Mouse (Mus musculus): ENCODE measurements at regions not wholly inside any gene's neighbourhood (a gene's known extent, or its start where the extent isn't known, plus 50 kb on each side); places are given as distances from the start of the nearest gene placed in this dataset.
A peak's percentile ranks its signal among the peaks of the same experiment; 100 is the strongest.

DNA sequence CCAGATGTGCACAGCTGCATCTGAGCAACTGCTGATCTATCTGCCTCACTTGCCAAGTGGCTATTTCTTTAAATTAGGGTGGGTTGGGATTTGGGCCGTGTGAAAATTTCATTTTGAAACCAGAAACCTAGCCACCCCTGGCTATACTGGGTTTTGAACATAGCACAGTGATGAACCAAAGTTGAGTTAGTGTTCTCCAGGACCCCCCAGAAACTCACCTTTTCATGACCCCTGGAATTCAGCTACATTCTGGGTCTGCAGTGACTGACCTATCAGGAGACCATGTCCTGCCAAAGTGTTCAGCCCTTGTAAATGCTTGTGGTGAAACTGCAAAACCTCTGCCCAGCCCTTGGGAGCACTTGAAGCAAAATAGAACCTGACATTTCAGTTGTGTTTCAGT is 371.4 kb downstream of the Osr1 start:
- ATAC-seq, result no peak
- Histone ChIP-seq H3K27ac (ENCODE audit: low read depth, low read length) (no peak overlapping the region), H3K27me3 (replicated peaks; ENCODE audit: control insufficient read depth, insufficient read depth, low read length) (no peaks in the 10 kb centered on the region), H3K4me1 (replicated peaks; ENCODE audit: control insufficient read depth, insufficient read depth, low read length) (no peaks in the 10 kb centered on the region), H3K9me3 (ENCODE audit: control insufficient read depth) (no peaks in the 10 kb centered on the region), H3K36me3 (ENCODE audit: control insufficient read depth, insufficient read depth) (no peaks in the 10 kb centered on the region), H3K4me3 (ENCODE audit: low read depth, low read length) (no peak overlapping the region), H3K4me2 (replicated peaks; ENCODE audit: low read depth) (no peak overlapping the region), H3K9ac (ENCODE audit: low read depth, low read length) (no peak overlapping the region)
- TF ChIP-seq CTCF (IDR thresholded peaks at IDR 0.05; ENCODE audit: low read depth), result no peak
- 66% methylated on average over 1 of the region's 1 CpGs for WGBS

DNA sequence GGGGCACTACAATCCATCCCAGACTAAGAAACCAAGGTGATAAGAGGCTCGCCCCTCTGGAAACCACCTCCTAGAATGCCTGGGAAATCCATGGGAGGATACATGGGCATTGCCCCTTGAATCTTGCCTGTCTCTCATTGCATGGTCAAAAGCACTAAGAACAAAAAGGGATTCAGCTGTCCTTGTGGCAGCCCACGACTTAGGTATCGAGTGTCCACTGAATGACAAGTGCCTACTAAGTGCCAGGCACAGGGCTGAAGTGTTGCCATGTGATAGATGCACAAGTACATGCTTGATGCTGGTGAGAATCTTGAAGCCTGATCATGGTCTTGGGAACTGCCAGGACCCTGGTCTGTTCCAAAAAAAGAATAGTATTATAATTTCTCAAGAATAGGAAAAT is 371.9 kb downstream of the Osr1 start:
- no peaks in the 10 kb centered on the region for H3K4me1 ChIP-seq (replicated peaks; ENCODE audit: control insufficient read depth, insufficient read depth, low read length)
- ATAC-seq, result no peak
- no peak overlapping the region for H3K27ac ChIP-seq (ENCODE audit: low read depth, low read length)
- no peak overlapping the region for H3K9ac ChIP-seq (ENCODE audit: low read depth, low read length)
- H3K9me3 ChIP-seq (ENCODE audit: control insufficient read depth), result no peaks in the 10 kb centered on the region
- H3K36me3 ChIP-seq (ENCODE audit: control insufficient read depth, insufficient read depth), result no peaks in the 10 kb centered on the region
- TF ChIP-seq CTCF (IDR thresholded peaks at IDR 0.05; ENCODE audit: low read depth), result no peak
- H3K4me2 ChIP-seq (replicated peaks; ENCODE audit: low read depth), result no peak overlapping the region
- H3K4me3 ChIP-seq (ENCODE audit: low read depth, low read length), result no peak overlapping the region
- no peaks in the 10 kb centered on the region for H3K27me3 ChIP-seq (replicated peaks; ENCODE audit: control insufficient read depth, insufficient read depth, low read length)
- 96% methylated on average over 3 of the region's 3 CpGs for WGBS

DNA sequence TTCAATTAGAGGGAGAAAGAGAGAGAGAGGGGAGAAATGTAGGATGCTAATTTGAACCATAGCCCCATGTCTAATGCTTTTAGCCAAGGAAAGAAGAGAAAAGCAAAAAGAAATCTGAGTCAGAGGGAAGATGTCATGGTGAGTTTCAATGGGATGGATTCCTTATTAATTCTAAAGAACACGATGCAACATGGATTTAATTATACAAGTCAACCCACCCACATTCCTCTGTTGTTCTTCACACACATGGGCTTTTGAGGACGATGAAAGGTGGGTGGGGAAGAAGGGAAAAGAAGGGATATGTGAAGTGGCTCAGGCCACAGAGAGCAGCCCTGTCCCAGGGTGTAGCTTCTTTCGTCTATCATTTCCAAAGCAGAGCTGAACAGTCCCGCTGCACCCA is 378.9 kb downstream of the Osr1 start:
- Histone ChIP-seq H3K4me1 (replicated peaks; ENCODE audit: control insufficient read depth, insufficient read depth, low read length) (no peaks in the 10 kb centered on the region), H3K9ac (ENCODE audit: low read depth, low read length) (no peak overlapping the region), H3K36me3 (ENCODE audit: control insufficient read depth, insufficient read depth) (no peaks in the 10 kb centered on the region), H3K4me3 (ENCODE audit: low read depth, low read length) (no peak overlapping the region), H3K4me2 (replicated peaks; ENCODE audit: low read depth) (no peak overlapping the region), H3K27me3 (replicated peaks; ENCODE audit: control insufficient read depth, insufficient read depth, low read length) (no peaks in the 10 kb centered on the region), H3K27ac (ENCODE audit: low read depth, low read length) (no peak overlapping the region), H3K9me3 (ENCODE audit: control insufficient read depth) (no peaks in the 10 kb centered on the region)
- 81% methylated on average over 4 of the region's 4 CpGs for WGBS
- ATAC-seq, result no peak
- no peak for TF ChIP-seq CTCF (IDR thresholded peaks at IDR 0.05; ENCODE audit: low read depth)

DNA sequence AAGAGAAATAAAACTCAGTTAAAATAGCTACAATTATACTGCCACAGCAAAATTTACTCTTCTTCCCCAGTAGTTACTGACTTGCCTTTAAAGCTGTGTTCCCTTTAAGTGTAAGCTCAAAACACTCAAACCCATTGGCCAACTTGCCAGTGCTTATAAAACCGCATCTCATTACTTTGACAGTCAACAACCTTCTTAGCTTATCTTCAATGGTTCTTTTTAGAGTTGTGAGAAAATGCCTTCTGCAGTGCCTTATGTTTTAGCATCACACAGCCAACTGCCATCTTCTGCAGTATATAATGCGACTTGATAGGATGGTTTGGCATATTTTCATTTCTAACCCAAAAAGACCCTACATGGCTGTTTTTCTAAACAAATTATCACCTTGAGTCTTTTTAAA is 382.5 kb downstream of the Osr1 start:
- 90% methylated on average over 2 of the region's 2 CpGs for WGBS

DNA sequence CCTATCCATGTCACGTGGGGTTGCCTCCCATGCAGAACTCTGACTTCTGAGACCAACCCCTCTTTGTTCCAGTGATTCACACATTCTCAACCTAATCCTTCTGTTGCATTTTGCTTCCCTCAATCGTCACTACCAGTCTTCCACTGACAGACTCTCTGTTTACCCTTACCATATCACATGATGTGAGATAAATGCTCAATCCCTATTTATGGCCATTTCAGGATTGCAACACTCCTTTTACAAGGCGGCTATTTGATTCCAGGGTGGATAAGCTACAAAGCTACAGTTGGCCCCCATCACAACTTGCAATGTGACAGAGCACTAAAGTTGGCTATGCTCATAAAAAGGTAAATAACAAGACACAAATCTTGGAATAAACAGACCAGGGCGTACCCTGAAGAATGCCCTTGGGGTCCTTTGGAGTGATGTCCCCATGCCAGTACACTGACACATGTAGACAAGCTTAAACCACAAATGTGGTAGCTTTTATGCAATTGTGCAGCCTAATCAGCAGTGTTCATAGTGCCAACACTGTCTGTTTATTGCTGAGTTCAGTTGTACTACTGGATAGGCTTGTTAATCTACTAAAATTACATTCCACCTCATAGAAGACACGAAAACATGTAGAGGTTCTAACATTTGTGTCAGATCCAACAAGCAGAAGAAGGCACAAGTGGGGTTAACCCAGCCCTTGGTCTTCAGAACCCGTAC is 384.4 kb downstream of the Osr1 start:
- Histone ChIP-seq H3K9me3 (ENCODE audit: control insufficient read depth) (no peaks in the 10 kb centered on the region), H3K27ac (ENCODE audit: low read depth, low read length) (0 out of 2 replicates have a peak overlapping the region, but pooled peaks have one; percentile 6), H3K4me2 (replicated peaks; ENCODE audit: low read depth) (no peak overlapping the region), H3K36me3 (ENCODE audit: control insufficient read depth, insufficient read depth) (no peaks in the 10 kb centered on the region), H3K9ac (ENCODE audit: low read depth, low read length) (no peak overlapping the region), H3K4me1 (replicated peaks; ENCODE audit: control insufficient read depth, insufficient read depth, low read length) (no peaks in the 10 kb centered on the region), H3K4me3 (ENCODE audit: low read depth, low read length) (no peak overlapping the region), H3K27me3 (replicated peaks; ENCODE audit: control insufficient read depth, insufficient read depth, low read length) (no peaks in the 10 kb centered on the region)
- 39% methylated on average over 6 of the region's 6 CpGs for WGBS
- no peak for TF ChIP-seq CTCF (IDR thresholded peaks at IDR 0.05; ENCODE audit: low read depth)
- peak; percentile 98 for ATAC-seq

More for the DNA sequence above, 382.5 kb downstream of the Osr1 start:
- Histone ChIP-seq H3K9me3 (ENCODE audit: control insufficient read depth) (no peaks in the 10 kb centered on the region), H3K4me3 (ENCODE audit: low read depth, low read length) (no peak overlapping the region), H3K36me3 (ENCODE audit: control insufficient read depth, insufficient read depth) (no peaks in the 10 kb centered on the region), H3K27me3 (replicated peaks; ENCODE audit: control insufficient read depth, insufficient read depth, low read length) (no peaks in the 10 kb centered on the region), H3K4me2 (replicated peaks; ENCODE audit: low read depth) (no peak overlapping the region), H3K27ac (ENCODE audit: low read depth, low read length) (no peak overlapping the region), H3K4me1 (replicated peaks; ENCODE audit: control insufficient read depth, insufficient read depth, low read length) (no peaks in the 10 kb centered on the region), H3K9ac (ENCODE audit: low read depth, low read length) (no peak overlapping the region)
- no peak for ATAC-seq
- TF ChIP-seq CTCF (IDR thresholded peaks at IDR 0.05; ENCODE audit: low read depth), result no peak

DNA sequence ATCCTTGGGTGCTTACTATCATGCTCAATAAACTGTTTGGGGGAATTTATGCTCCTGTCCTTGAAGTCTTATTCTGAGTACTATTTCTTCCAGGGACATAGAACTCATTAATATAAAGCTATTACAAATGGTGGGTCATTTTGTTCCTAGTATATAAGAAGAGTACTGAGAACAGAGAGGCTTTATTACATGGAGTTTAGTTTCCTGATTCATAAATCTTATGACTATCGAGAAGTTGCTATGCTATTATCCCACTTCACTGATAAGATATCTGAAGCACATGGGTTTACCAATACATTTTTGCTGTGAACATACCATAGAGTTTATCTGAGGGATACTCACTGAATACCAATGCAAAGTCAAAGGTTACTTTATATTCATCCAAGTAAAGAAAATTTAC is 399.5 kb downstream of the Osr1 start:
- Histone ChIP-seq H3K4me2 (replicated peaks; ENCODE audit: low read depth) (no peak overlapping the region), H3K4me3 (ENCODE audit: low read depth, low read length) (no peak overlapping the region), H3K27me3 (replicated peaks; ENCODE audit: control insufficient read depth, insufficient read depth, low read length) (no peaks in the 10 kb centered on the region), H3K9ac (ENCODE audit: low read depth, low read length) (no peak overlapping the region), H3K9me3 (ENCODE audit: control insufficient read depth) (no peaks in the 10 kb centered on the region), H3K36me3 (ENCODE audit: control insufficient read depth, insufficient read depth) (no peaks in the 10 kb centered on the region), H3K4me1 (replicated peaks; ENCODE audit: control insufficient read depth, insufficient read depth, low read length) (peaks cover 2% of the 10 kb centered on the region; the same call in 1 of the 2 replicates), H3K27ac (ENCODE audit: low read depth, low read length) (no peak overlapping the region)
- no peak for TF ChIP-seq CTCF (IDR thresholded peaks at IDR 0.05; ENCODE audit: low read depth)
- WGBS, result 49% methylated on average over 1 of the region's 1 CpGs
- ATAC-seq, result peak; percentile 31; the same call in 1 of the 2 replicates
